Mouse (Mus musculus): Measurements from ENCODE around the gene Gm42906. TPM values are rescaled to one million over a fixed set of nuclear protein-coding genes. Genes with fewer than 3 reads are reported as not detected.

The Gm42906 gene
- polyA plus RNA-seq, 2 experiments = not detected

- Histone ChIP-seq H3K27me3 (ENCODE audit: control insufficient read depth, insufficient read depth, low read length) (no peaks in the 10 kb centered on the region), H3K4me3 (ENCODE audit: insufficient read depth in 1 of 2, low read depth in 2 of 2, low read length in 2 of 2) (no peak overlapping the region), H3K9me3 (ENCODE audit: control insufficient read depth, low read length) (no peaks in the 10 kb centered on the region), H3K4me2 (ENCODE audit: low read depth) (no peak overlapping the region), H3K36me3 (replicated peaks; ENCODE audit: control insufficient read depth, insufficient read depth, low read depth) (no peaks in the 10 kb centered on the region), H3K27ac (no peak overlapping the region), H3K4me1 (replicated peaks; ENCODE audit: control insufficient read depth in 2 of 2, insufficient read depth in 2 of 2, low read length in 1 of 2) (peaks cover 0 to 14% of the 10 kb centered on the region in 2 experiments; a peak in 2 of 4 replicates), H3K9ac (replicated peaks) (no peak overlapping the region)
- no peak for DNase-seq (ENCODE audit: low read depth in 3 of 3, low spot score in 3 of 3)
- no peak for ATAC-seq (ENCODE audit: insufficient read depth)
- 54% methylated on average over 7 of the region's 7 CpGs for WGBS (ENCODE audit: insufficient replicate concordance)
- TF ChIP-seq CTCF (IDR thresholded peaks at IDR 0.05; ENCODE audit: low read depth) (no peak), EP300 (IDR thresholded peaks at IDR 0.05; ENCODE audit: low read depth) (no peak)
Measured at GRCm38 (mm10) chr5:151174485-151175460, 253.2 kb downstream of the Gm42906 start.

- TF ChIP-seq CTCF (IDR thresholded peaks at IDR 0.05; ENCODE audit: low read depth) (no peak), EP300 (IDR thresholded peaks at IDR 0.05; ENCODE audit: low read depth) (no peak)
- H3K36me3 ChIP-seq (replicated peaks; ENCODE audit: control insufficient read depth, insufficient read depth, low read depth) = no peaks in the 10 kb centered on the region
- ATAC-seq (ENCODE audit: insufficient read depth) (no peak), DNase-seq (ENCODE audit: low read depth in 3 of 3, low spot score in 3 of 3) (no peak)
- peaks cover 0 to 14% of the 10 kb centered on the region in 2 experiments; a peak in 2 of 4 replicates for H3K4me1 ChIP-seq (replicated peaks; ENCODE audit: control insufficient read depth in 2 of 2, insufficient read depth in 2 of 2, low read length in 1 of 2)
- H3K4me2 ChIP-seq (ENCODE audit: low read depth) = no peak overlapping the region
- H3K27ac ChIP-seq = no peak overlapping the region
- H3K27me3 ChIP-seq (ENCODE audit: control insufficient read depth, insufficient read depth, low read length) = no peaks in the 10 kb centered on the region
- WGBS (ENCODE audit: insufficient replicate concordance) = 59% methylated on average over 1 of the region's 1 CpGs
- no peak overlapping the region for H3K9ac ChIP-seq (replicated peaks)
- no peaks in the 10 kb centered on the region for H3K9me3 ChIP-seq (ENCODE audit: control insufficient read depth, low read length)
- H3K4me3 ChIP-seq (ENCODE audit: insufficient read depth in 1 of 2, low read depth in 2 of 2, low read length in 2 of 2) = no peak overlapping the region
Measured at GRCm38 (mm10) chr5:151173774-151174173, 254.2 kb downstream of the Gm42906 start.

GRCm38 (mm10) chr5:151170168-151170750 is 257.7 kb downstream of the Gm42906 start:
- no peak overlapping the region for H3K27ac ChIP-seq
- H3K9me3 ChIP-seq (ENCODE audit: control insufficient read depth, low read length) = no peaks in the 10 kb centered on the region
- H3K4me3 ChIP-seq (ENCODE audit: insufficient read depth in 1 of 2, low read depth in 2 of 2, low read length in 2 of 2) = no peak overlapping the region
- no peak overlapping the region for H3K9ac ChIP-seq (replicated peaks)
- DNase-seq (ENCODE audit: low read depth in 3 of 3, low spot score in 3 of 3) = no peak
- no peak overlapping the region for H3K4me2 ChIP-seq (ENCODE audit: low read depth)
- no peak for TF ChIP-seq CTCF (IDR thresholded peaks at IDR 0.05; ENCODE audit: low read depth)
- TF ChIP-seq EP300 (IDR thresholded peaks at IDR 0.05; ENCODE audit: low read depth) = no peak
- WGBS (ENCODE audit: insufficient replicate concordance) = 53% methylated on average over 3 of the region's 3 CpGs
- peaks cover 0 to 10% of the 10 kb centered on the region in 2 experiments; a peak in 2 of 4 replicates for H3K4me1 ChIP-seq (replicated peaks; ENCODE audit: control insufficient read depth in 2 of 2, insufficient read depth in 2 of 2, low read length in 1 of 2)
- H3K36me3 ChIP-seq (replicated peaks; ENCODE audit: control insufficient read depth, insufficient read depth, low read depth) = no peaks in the 10 kb centered on the region
- ATAC-seq (ENCODE audit: insufficient read depth) = no peak
- no peaks in the 10 kb centered on the region for H3K27me3 ChIP-seq (ENCODE audit: control insufficient read depth, insufficient read depth, low read length)

GRCm38 (mm10) chr5:151168191-151168590 is 259.8 kb downstream of the Gm42906 start:
- TF ChIP-seq EP300 (IDR thresholded peaks at IDR 0.05; ENCODE audit: low read depth) (no peak), CTCF (IDR thresholded peaks at IDR 0.05; ENCODE audit: low read depth) (no peak)
- Histone ChIP-seq H3K27me3 (ENCODE audit: control insufficient read depth, insufficient read depth, low read length) (no peaks in the 10 kb centered on the region), H3K4me3 (ENCODE audit: insufficient read depth in 1 of 2, low read depth in 2 of 2, low read length in 2 of 2) (no peak overlapping the region), H3K36me3 (replicated peaks; ENCODE audit: control insufficient read depth, insufficient read depth, low read depth) (no peaks in the 10 kb centered on the region), H3K4me1 (replicated peaks; ENCODE audit: control insufficient read depth in 2 of 2, insufficient read depth in 2 of 2, low read length in 1 of 2) (peaks cover 0 to 2% of the 10 kb centered on the region in 2 experiments; a peak in 1 of 4 replicates), H3K4me2 (ENCODE audit: low read depth) (no peak overlapping the region), H3K27ac (no peak overlapping the region), H3K9me3 (ENCODE audit: control insufficient read depth, low read length) (no peaks in the 10 kb centered on the region), H3K9ac (replicated peaks) (no peak overlapping the region)
- ATAC-seq (ENCODE audit: insufficient read depth) (no peak), DNase-seq (ENCODE audit: low read depth in 3 of 3, low spot score in 3 of 3) (no peak)
- WGBS (ENCODE audit: insufficient replicate concordance) = 63% methylated on average over 3 of the region's 3 CpGs

- Histone ChIP-seq H3K9ac (replicated peaks) (no peak overlapping the region), H3K4me1 (replicated peaks; ENCODE audit: control insufficient read depth in 2 of 2, insufficient read depth in 2 of 2, low read length in 1 of 2) (peaks cover 0 to 2% of the 10 kb centered on the region in 2 experiments; a peak in 1 of 4 replicates), H3K36me3 (replicated peaks; ENCODE audit: control insufficient read depth, insufficient read depth, low read depth) (no peaks in the 10 kb centered on the region), H3K27me3 (ENCODE audit: control insufficient read depth, insufficient read depth, low read length) (no peaks in the 10 kb centered on the region), H3K9me3 (ENCODE audit: control insufficient read depth, low read length) (no peaks in the 10 kb centered on the region), H3K4me3 (ENCODE audit: insufficient read depth in 1 of 2, low read depth in 2 of 2, low read length in 2 of 2) (no peak overlapping the region), H3K27ac (no peak overlapping the region), H3K4me2 (ENCODE audit: low read depth) (no peak overlapping the region)
- WGBS (ENCODE audit: insufficient replicate concordance) = 60% methylated on average over 6 of the region's 6 CpGs
- ATAC-seq (ENCODE audit: insufficient read depth) (no peak), DNase-seq (ENCODE audit: low read depth in 3 of 3, low spot score in 3 of 3) (no peak)
- TF ChIP-seq EP300 (IDR thresholded peaks at IDR 0.05; ENCODE audit: low read depth) (no peak), CTCF (IDR thresholded peaks at IDR 0.05; ENCODE audit: low read depth) (no peak)
Measured at GRCm38 (mm10) chr5:151167641-151168040, 260.3 kb downstream of the Gm42906 start.
